Mouse (Mus musculus) lung, postnatal 0 days (tissue): ENCODE data around the gene Ech1.

Experiments used
- CTCF ChIP-seq: IDR thresholded peaks from 2 replicates; pipeline ENCODE4 v1.5.1; 2016; ENCODE audit warnings: antibody characterized with exemption, mild to moderate bottlenecking
- EP300 ChIP-seq: IDR thresholded peaks from 2 replicates; pipeline ENCODE4 v1.6.1; 2016; ENCODE audit warnings: antibody characterized with exemption, mild to moderate bottlenecking, control low read depth

- TF ChIP-seq CTCF, result no peak
- no peak for TF ChIP-seq EP300
Observed at GRCm38 (mm10) chr7:28818436-28818835, 6.6 kb upstream of the Ech1 start.
